Mouse (Mus musculus) testis, adult 2 months (tissue): ENCODE data around the gene Ugt1a10. TPM values are rescaled to one million over a fixed set of nuclear protein-coding genes. Genes with fewer than 3 reads are reported as not detected.
"Not testable (repeated sequence)": the region's sequence is repeated elsewhere in the genome, so short reads cannot be mapped to it uniquely, and the experiment has no call there.

ENCODE experiments used
- H3K27ac ChIP-seq: fragments of 200-500 bp; 2 replicates; pipeline ENCODE4 v1.5.1; 2012; ENCODE audit warnings: low read depth, low read length; ENCODE audit not compliant: control insufficient read depth, insufficient read depth
- H3K27me3 ChIP-seq: fragments of 200-500 bp; 2 replicates; pipeline ENCODE4 v1.6.1; 2012; ENCODE audit warnings: mild to moderate bottlenecking, low read length, moderate library complexity; ENCODE audit not compliant: control insufficient read depth, insufficient read depth
- H3K36me3 ChIP-seq: fragments of 200-500 bp; 2 replicates; pipeline ENCODE4 v1.6.1; 2012; ENCODE audit warnings: mild to moderate bottlenecking, low read length; ENCODE audit not compliant: control insufficient read depth, insufficient read depth
- H3K4me1 ChIP-seq: fragments of 200-500 bp; 2 replicates; pipeline ENCODE4 v1.6.1; 2012; ENCODE audit warnings: low read length; ENCODE audit not compliant: control insufficient read depth, insufficient read depth
- H3K4me3 ChIP-seq: fragments of 200-500 bp; 2 replicates; pipeline ENCODE4 v1.5.1; 2012; ENCODE audit warnings: low read depth, mild to moderate bottlenecking, low read length, moderate library complexity, mixed read lengths; ENCODE audit not compliant: control insufficient read depth
- CTCF ChIP-seq: fragments of 200-500 bp; IDR thresholded peaks from 2 replicates; pipeline ENCODE4 v1.5.1; 2012; ENCODE audit warnings: low read depth, mild to moderate bottlenecking, inconsistent platforms, low read length, moderate library complexity; ENCODE audit not compliant: control insufficient read depth, insufficient read depth, insufficient replicate concordance
- POLR2A ChIP-seq: fragments of 200-500 bp; IDR thresholded peaks from 2 replicates; pipeline ENCODE4 v1.6.1; 2012; ENCODE audit warnings: low read depth, mild to moderate bottlenecking, inconsistent platforms, low read length, moderate library complexity; ENCODE audit not compliant: control insufficient read depth
- polyA plus RNA-seq: library from polyadenylated mRNA; depleted of rRNA; stranded (reverse); fragments of >200 nt; gene quantifications from 2 replicates; pipeline ENCODE4 v1.2.3, GENCODE M21; 2012

Gene Ugt1a10
- polyA plus RNA-seq, 1 experiment, result not detected

- H3K4me1 ChIP-seq, result peaks cover 2% of the 10 kb centered on the region; the same call in 1 of the 2 replicates
- H3K27me3 ChIP-seq, result no peaks in the 10 kb centered on the region
- no peak overlapping the region for H3K4me3 ChIP-seq
- no peak overlapping the region for H3K27ac ChIP-seq
- TF ChIP-seq POLR2A (no peak), CTCF (no peak)
- no peaks in the 10 kb centered on the region; the same call in 1 of the 2 replicates for H3K36me3 ChIP-seq
Observed at GRCm38 (mm10) chr1:88223591-88223990, 168.4 kb downstream of the Ugt1a10 start.

GRCm38 (mm10) chr1:88224029-88224776 is 169.0 kb downstream of the Ugt1a10 start:
- no peaks in the 10 kb centered on the region; the same call in 1 of the 2 replicates for H3K36me3 ChIP-seq
- H3K4me3 ChIP-seq, result no peak overlapping the region
- no peak for TF ChIP-seq POLR2A
- TF ChIP-seq CTCF, result no peak
- no peak overlapping the region for H3K27ac ChIP-seq
- H3K27me3 ChIP-seq, result no peaks in the 10 kb centered on the region
- peaks cover 2% of the 10 kb centered on the region; the same call in 1 of the 2 replicates for H3K4me1 ChIP-seq

- not testable (repeated sequence) for H3K4me1 ChIP-seq, H3K27ac ChIP-seq, H3K4me3 ChIP-seq, H3K36me3 ChIP-seq, H3K27me3 ChIP-seq
Observed at GRCm38 (mm10) chr1:88225301-88225700, 170.1 kb downstream of the Ugt1a10 start.

GRCm38 (mm10) chr1:88225741-88226140 is 170.6 kb downstream of the Ugt1a10 start:
- Histone ChIP-seq H3K4me3 (peak overlapping the region; percentile 37; the same call in 1 of the 2 replicates), H3K27ac (no peak overlapping the region), H3K27me3 (no peaks in the 10 kb centered on the region), H3K36me3 (no peaks in the 10 kb centered on the region; the same call in 1 of the 2 replicates), H3K4me1 (peaks cover 2% of the 10 kb centered on the region; the same call in 1 of the 2 replicates)
- TF ChIP-seq CTCF, result no peak
- TF ChIP-seq POLR2A, result no peak

- TF ChIP-seq CTCF, result no peak
- TF ChIP-seq POLR2A, result no peak
Observed at GRCm38 (mm10) chr1:88226670-88227379, 171.6 kb downstream of the Ugt1a10 start, which contains the start of gene Mroh2a. Gene Mroh2a (plus strand): TSS chr1:88226986.

GRCm38 (mm10) chr1:88227482-88227881 is 172.3 kb downstream of the Ugt1a10 start:
- TF ChIP-seq POLR2A (no peak), CTCF (no peak)
- Histone ChIP-seq H3K4me1 (peaks cover 2% of the 10 kb centered on the region; the same call in 1 of the 2 replicates), H3K27me3 (no peaks in the 10 kb centered on the region), H3K4me3 (peak overlapping the region; percentile 77), H3K36me3 (no peaks in the 10 kb centered on the region; the same call in 1 of the 2 replicates), H3K27ac (0 out of 2 replicates have a peak overlapping the region, but pooled peaks have one; percentile 0)

More at GRCm38 (mm10) chr1:88226670-88227379, 171.6 kb downstream of the Ugt1a10 start, which contains the start of gene Mroh2a:
- Histone ChIP-seq H3K4me1 (peaks cover 2% of the 10 kb centered on the region; the same call in 1 of the 2 replicates), H3K4me3 (peak within 1 kb of the TSS; percentile 77), H3K27ac (peak within 1 kb of the TSS; percentile 90), H3K36me3 (no peaks in the 10 kb centered on the region; the same call in 1 of the 2 replicates), H3K27me3 (no peaks in the 10 kb centered on the region)

- Histone ChIP-seq H3K4me1 (peaks cover 2% of the 10 kb centered on the region; the same call in 1 of the 2 replicates), H3K27me3 (no peaks in the 10 kb centered on the region), H3K27ac (no peak overlapping the region), H3K36me3 (no peaks in the 10 kb centered on the region; the same call in 1 of the 2 replicates), H3K4me3 (peak overlapping the region; percentile 77)
- TF ChIP-seq POLR2A (no peak), CTCF (no peak)
Observed at GRCm38 (mm10) chr1:88228121-88228520, 172.9 kb downstream of the Ugt1a10 start.
